Mouse (Mus musculus): ENCODE measurements around the gene Ush2a.

The Ush2a gene

GRCm38 (mm10) chr1:188261903-188262682 lies at the start of gene Ush2a:
Gene Ush2a (plus strand): TSS chr1:188262023.
- DNase-seq (ENCODE audit: low read depth, low spot score): no peak

- DNase-seq (ENCODE audit: low read depth, low spot score): no peak
Observed at GRCm38 (mm10) chr1:188214885-188215611, 46.8 kb upstream of the Ush2a start.

- peak; percentile 84 for DNase-seq (ENCODE audit: low read depth, low spot score)
Observed at GRCm38 (mm10) chr1:188221226-188221792, 40.5 kb upstream of the Ush2a start.

- peak; percentile 81 for DNase-seq (ENCODE audit: low read depth, low spot score)
Observed at GRCm38 (mm10) chr1:188233036-188233724, 28.6 kb upstream of the Ush2a start.

- DNase-seq (ENCODE audit: low read depth, low spot score): peak; percentile 69
Observed at GRCm38 (mm10) chr1:188238636-188239035, 23.2 kb upstream of the Ush2a start.

GRCm38 (mm10) chr1:188241766-188242165 lies 20.1 kb upstream of the Ush2a start:
- DNase-seq (ENCODE audit: low read depth, low spot score): peak; percentile 83

- no peak for DNase-seq (ENCODE audit: low read depth, low spot score)
Observed at GRCm38 (mm10) chr1:188257500-188257899, 4.3 kb upstream of the Ush2a start.

GRCm38 (mm10) chr1:188260259-188261107 lies 1.3 kb upstream of the Ush2a start:
- no peak for DNase-seq (ENCODE audit: low read depth, low spot score)

GRCm38 (mm10) chr1:188267127-188267722 lies 5.4 kb downstream of the Ush2a start:
- no peak for DNase-seq (ENCODE audit: low read depth, low spot score)

- DNase-seq (ENCODE audit: low read depth, low spot score): no peak
Observed at GRCm38 (mm10) chr1:188269071-188269470, 7.2 kb downstream of the Ush2a start.

- DNase-seq (ENCODE audit: low read depth, low spot score): no peak
Observed at GRCm38 (mm10) chr1:188313303-188313702, 51.5 kb downstream of the Ush2a start.

GRCm38 (mm10) chr1:188316574-188316973 lies 54.8 kb downstream of the Ush2a start:
- no peak for DNase-seq (ENCODE audit: low read depth, low spot score)

GRCm38 (mm10) chr1:188320204-188320603 lies 58.4 kb downstream of the Ush2a start:
- DNase-seq (ENCODE audit: low read depth, low spot score): no peak

GRCm38 (mm10) chr1:188321534-188321933 lies 59.7 kb downstream of the Ush2a start:
- peak; percentile 34 for DNase-seq (ENCODE audit: low read depth, low spot score)

- DNase-seq (ENCODE audit: low read depth, low spot score): peak; percentile 47
Observed at GRCm38 (mm10) chr1:188330406-188330805, 68.6 kb downstream of the Ush2a start.

GRCm38 (mm10) chr1:188333936-188334335 lies 72.1 kb downstream of the Ush2a start:
- DNase-seq (ENCODE audit: low read depth, low spot score): no peak

GRCm38 (mm10) chr1:188347762-188348161 lies 85.9 kb downstream of the Ush2a start:
- DNase-seq (ENCODE audit: low read depth, low spot score): no peak

GRCm38 (mm10) chr1:188354726-188355125 lies 92.9 kb downstream of the Ush2a start:
- peak; percentile 81 for DNase-seq (ENCODE audit: low read depth, low spot score)

- DNase-seq (ENCODE audit: low read depth, low spot score): peak; percentile 89
Observed at GRCm38 (mm10) chr1:188363548-188363947, 101.7 kb downstream of the Ush2a start.

- DNase-seq (ENCODE audit: low read depth, low spot score): no peak
Observed at GRCm38 (mm10) chr1:188385180-188385579, 123.4 kb downstream of the Ush2a start.
